Mouse (Mus musculus) heart, postnatal 14 days (tissue): Measurements from ENCODE around the gene Med9. TPM values are rescaled to one million over a fixed set of nuclear protein-coding genes. Genes with fewer than 3 reads are reported as not detected.

Source experiments
- DNase-seq, 2 experiments: peaks; one replicate each; pipeline ENCODE4 v3.0.0; 2021 to 2022
- intact Hi-C: fragments of 180-260 bp; cut with DNase I; formaldehyde crosslinking; loops from one replicate; pipeline ENCODE4 v1.15.1; 2025
- long read RNA-seq, 2 experiments: library from polyadenylated mRNA; stranded (forward); transcript quantifications; one replicate each; pipeline ENCODE4 v2.0.0; 2021
- total RNA-seq, 2 experiments: library from RNA; stranded (reverse); gene quantifications; 2 replicates each; pipeline ENCODE4 v1.2.3; 2021

Med9 gene
- total RNA-seq, result 10 to 100 TPM; 22.4 TPM
- long read RNA-seq, experiment 1, transcript Med9-201 (2 exons, 1,920 nt), result major isoform, 60 of 70 reads
- long read RNA-seq, experiment 1, partial matches to known transcripts, result 10 of 70 reads
- long read RNA-seq, experiment 1, other reads (novel, unspliced or antisense), result 0 of 70 reads
- long read RNA-seq, experiment 2, transcript Med9-201 (2 exons, 1,920 nt), result major isoform, 52 of 63 reads
- long read RNA-seq, experiment 2, partial matches to known transcripts, result 11 of 63 reads
- long read RNA-seq, experiment 2, other reads (novel, unspliced or antisense), result 0 of 63 reads

DNA sequence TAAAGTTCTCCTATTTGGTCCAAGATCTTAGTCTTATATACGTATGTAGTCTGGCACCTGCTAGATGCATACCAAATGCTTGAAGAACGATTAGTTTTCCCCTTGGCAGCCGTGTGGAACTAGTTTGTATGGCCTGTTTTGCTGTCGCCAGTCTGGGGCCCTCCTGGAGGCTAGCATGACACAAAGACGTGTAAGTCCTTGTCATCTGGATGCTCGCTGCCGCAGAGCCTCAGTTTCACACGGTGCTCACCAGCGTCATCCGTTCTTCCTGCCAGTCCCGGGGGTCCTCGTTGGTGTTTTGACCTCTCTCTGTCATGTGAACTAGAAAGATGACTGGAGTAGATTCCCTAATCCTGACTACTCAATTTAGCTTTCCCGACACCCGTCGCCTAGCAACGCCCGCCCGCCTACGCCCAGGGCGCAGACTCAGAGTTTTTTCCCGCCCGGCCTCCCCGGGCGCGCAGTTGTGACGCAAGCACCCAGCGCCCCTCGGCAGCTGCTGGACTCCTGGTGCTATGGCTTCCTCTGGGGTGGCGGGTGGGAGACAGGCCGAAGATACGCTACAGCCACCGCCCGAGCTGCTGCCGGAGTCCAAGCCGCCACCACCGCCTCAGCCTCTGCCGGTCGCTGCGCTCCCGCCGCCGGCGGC is at the start of gene Med9:
Gene Med9 (plus strand): TSS at position 455 of the 649 bp plus-strand sequence.
- intact Hi-C loops, result no loop called here
- DNase-seq, result peak; percentile 96 to 98

DNA sequence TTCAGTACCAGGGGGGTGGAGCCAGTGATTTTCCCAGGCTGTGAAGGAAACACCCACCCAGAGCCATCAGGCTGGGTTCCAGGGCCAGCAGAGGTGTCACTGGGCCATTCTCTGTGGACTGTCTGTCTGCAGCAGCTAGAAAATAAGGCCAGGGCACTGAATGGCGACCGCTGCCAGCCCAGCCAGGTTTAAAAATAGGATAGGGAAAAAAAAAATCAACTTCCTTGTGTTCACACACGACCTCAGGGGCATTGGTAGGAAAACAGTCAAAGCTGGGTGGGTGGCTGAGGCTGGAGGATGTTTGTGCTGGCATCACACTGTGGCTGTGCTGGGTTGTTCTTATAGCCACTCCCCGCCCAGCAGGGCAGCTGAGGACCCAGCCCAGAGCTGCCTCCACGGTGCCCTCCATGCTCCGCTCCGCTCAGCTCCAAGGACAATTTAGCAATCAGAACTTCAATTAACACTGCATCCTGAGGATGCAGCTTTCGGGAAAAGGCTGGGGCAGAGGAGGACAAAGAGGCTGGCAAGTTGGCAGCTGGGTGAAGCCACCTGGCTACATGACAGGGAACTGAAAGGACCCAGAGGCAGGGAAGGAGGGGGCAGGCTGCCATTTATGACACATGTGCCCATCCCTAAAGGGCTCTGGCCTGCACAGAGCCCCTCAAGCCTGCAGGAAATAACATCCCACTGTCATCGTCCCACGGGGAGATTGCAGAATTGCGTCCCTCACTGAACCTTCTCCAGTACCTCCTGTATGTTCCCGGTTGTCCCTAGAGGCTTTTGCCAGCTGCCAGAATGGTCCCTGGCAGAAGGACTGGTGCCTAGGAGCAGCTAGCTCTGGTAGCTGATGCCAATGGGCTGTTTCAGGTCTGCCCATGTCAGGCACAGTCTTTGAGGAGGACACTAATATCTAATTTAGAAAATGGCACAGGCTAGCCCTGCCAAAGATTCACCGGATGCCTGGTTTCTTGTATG is 48.0 kb upstream of the Med9 start:
- intact Hi-C loops, result loop anchor here (2.0 kb wide), 1 partner anchor 65 kb away; the partner anchor contains the start of gene Rasd1
- DNase-seq, result peak; percentile 52

GRCm38 (mm10) chr11:59900995-59901394 is 47.0 kb upstream of the Med9 start:
- no peak for DNase-seq
- intact Hi-C loops, result no loop called here

DNA sequence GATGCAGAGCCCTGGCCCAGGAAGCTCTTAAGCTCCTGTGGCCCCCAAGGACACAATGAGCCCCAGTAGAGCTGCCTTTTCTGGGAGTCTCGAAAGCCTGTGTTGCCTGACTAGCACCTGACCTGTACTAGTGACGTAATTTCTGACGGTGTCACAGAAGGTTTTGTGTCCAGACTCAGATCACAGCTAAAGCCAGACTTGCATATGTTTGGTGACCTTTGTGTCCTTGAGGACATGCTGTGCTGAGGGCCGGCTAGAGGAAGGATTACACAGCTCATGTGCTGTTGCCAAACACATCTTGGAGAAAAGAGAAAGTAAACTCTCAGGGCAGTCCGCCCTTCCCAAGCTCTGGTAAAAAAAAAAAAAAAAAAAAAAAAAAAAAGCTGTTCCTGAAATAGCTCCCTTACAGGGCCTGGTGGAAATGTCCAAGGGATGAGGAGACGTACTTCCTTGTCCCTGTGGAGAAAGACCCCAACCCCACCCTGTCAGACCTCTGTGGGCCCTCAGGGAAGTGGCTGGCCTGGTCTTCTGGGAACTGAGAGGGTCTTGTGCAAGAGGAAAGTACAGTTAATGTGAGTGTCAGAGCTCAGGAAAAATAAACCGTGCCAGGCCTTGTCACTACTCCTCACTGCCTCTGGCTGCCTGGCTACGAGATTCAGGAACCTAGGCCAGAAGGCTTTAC is 45.8 kb upstream of the Med9 start:
- intact Hi-C loops, result no loop called here
- peak; percentile 52 to 56 for DNase-seq

DNA sequence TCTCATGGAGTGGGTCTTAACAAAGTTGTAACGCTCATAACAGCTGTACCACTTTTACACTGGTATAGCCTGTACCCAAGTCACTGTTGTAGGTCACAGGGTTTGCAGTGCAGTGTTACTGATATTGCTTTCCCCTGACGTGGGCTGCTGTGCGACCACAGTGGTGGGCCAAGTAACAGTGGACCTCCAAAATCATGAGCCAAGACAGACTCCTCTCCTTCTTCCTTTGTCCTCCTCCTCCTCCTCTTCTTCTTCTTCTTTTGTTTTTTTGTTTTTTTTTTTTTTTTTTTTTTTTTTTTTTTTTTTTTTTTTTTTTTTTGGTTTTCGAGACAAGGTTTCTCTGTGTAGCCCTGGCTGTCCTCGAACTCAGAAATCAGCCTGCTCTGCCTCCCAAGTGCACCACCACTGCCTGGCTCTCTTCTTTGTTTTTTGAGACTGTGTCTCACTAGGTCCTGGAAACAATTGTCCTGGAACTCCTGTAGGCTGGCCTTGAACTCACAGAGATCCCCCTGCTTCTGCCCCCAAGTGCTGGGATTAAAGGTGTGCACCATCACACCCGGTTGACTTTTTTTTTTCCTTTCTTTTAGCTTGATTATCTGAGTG is 41.4 kb upstream of the Med9 start:
- DNase-seq, result no peak
- intact Hi-C loops, result no loop called here

- intact Hi-C loops, result no loop called here
- no peak for DNase-seq
Measured at GRCm38 (mm10) chr11:59908446-59908845, 39.6 kb upstream of the Med9 start.

- no peak for DNase-seq
- intact Hi-C loops, result no loop called here
Measured at GRCm38 (mm10) chr11:59910586-59910985, 37.4 kb upstream of the Med9 start.

DNA sequence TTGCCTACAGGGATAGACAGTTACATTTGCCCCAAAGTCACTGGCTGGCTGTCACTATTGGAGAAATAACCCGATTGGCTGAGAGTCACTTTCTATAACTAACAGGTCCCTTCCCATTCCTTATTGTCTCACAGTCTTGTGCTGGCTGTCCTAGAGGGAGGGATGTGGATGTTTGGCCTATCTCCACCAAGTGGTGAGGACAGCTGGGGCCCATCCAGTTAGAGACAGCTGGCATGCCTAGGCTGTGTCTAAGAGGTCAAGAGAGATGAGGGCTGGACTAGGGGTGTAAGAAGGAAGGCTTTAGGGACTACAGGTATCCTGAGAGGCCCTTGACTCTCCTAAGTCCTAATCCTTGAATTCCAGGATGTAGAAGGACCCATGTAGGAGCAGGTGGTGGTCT is 36.5 kb upstream of the Med9 start:
- DNase-seq, result no peak
- intact Hi-C loops, result no loop called here

DNA sequence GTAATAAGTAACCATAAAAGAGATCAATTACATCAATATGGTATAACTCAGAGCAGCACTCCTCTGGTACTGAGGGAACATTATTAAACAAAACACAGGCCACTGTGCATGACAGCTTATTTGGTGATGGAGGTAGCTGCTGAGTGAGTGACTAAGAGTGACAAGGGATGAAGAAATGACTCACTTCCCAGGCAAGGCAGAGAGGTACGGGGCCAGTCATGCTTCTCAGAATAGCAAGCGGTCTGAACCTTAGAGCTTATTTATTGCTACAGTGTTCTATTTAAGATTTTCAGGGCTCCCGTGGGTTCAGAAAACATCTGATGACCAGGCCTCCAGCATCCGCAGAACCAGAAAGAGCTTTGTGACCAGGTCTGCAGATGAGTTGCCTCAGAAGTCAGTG is 34.3 kb upstream of the Med9 start:
- no peak for DNase-seq
- intact Hi-C loops, result no loop called here

DNA sequence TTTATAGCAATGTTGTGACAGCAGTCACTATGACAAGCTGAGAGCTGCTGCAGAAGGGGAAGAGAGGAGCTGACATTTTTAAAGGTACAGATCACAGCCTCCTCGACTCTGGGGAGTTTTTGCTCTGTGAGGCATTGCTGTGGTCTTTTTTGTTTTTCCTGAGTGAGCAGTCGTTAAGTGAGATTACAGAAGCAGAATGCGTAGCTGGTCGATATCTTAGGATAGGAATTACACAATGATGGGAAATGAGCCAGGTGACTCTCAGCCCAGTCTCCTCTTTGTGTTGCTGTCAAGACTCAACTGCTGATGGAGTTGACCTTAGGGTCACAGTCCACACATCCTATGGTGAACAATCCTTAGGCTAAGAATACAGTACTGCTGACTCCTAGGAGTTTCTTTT is 30.0 kb upstream of the Med9 start:
- DNase-seq, result peak in 1 of 2 experiments; percentile 40
- intact Hi-C loops, result no loop called here

DNA sequence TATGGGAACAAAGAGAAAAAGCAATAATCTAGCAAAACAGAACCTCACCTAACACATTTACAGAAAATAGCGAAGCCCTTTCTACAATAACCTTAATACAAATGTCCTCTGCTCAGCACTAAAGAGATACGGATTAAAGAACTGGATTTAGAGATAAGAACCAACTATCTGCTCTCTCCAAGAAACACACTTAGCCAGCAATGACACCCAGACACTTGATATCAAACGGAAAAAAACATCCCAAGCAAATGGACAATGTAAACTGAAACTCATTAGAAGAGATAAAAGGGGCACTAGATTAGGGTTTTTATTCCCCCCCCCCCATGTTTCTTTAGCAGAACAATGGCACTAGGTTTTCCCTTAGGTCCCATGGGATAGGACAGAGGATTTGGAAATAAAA is 28.6 kb upstream of the Med9 start:
- intact Hi-C loops, result no loop called here
- DNase-seq, result no peak

DNA sequence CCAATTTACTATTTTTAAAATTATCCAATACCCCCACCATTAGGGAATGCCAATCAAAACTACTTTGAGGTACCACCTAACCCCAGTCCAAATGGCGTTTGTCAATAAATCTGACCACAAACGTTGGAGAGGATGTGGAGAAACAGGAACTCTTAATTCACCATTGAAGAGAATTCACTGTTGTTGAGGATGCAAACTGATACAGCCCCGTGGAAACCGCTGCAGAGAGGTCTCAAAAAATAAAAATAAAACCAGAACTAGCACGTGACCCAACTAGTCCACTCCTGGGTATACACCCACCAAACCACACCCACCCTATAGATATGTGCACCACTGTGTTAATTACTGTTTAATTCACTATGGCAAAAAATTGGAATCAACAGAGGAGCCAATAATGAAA is 27.7 kb upstream of the Med9 start:
- intact Hi-C loops, result no loop called here
- DNase-seq, result no peak

DNA sequence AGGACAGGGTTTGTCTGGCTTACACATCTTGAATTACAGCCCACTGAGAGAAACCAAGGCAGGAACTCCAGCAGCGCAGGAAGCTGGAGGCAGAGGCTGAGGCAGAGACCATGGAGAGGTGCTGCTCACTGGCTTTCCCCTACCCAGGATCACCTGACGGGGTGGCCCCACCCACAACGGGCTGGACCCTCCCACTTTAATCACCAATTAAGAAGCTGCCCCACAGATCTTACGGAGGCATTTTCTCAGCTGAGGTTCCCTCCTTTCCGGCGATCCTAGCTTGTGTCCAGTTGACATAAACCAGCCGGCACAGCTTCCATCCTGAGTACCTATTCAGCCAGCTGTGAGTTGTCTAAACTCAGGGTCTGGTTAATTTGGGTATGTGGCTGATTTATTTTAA is 26.7 kb upstream of the Med9 start:
- intact Hi-C loops, result no loop called here
- DNase-seq, result no peak

- DNase-seq, result no peak
- intact Hi-C loops, result no loop called here
Measured at GRCm38 (mm10) chr11:59930031-59930430, 18.0 kb upstream of the Med9 start.

DNA sequence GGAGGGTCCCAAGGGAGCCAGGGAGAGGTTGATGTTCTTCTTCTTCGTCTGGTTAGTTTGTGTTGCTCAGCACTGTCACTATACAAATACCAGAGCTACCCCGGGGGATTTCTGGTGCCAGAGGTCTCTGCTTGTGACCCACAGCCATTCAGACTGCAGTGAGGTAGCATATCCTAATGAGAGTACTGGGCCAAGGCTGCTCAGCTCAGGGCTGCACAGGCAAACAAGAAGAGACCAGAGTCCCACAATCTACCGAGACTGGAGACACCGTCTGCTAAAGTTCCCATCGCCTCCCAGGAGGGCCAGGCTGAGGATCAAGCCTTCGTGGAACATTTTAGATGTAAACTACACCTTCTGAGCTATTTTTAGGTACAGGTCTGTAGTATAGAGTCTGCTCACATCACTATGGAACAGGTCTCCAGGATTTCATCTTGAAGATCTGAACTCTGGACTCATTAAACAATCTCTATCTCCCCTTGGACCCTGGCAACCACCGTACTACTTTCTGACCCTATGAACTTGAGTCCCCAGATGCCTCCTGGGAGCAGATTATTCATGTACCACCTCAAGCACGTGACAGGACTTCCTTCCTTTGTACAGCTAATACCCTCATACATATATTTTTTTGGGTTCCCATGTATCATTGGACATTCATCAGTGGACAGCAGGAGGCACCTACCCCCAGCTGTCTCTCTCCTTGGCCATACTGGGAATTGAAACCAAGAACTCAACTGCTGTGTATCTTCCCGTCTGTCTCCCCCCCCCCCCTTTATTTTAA is 15.3 kb upstream of the Med9 start:
- intact Hi-C loops, result no loop called here
- no peak for DNase-seq

GRCm38 (mm10) chr11:59933943-59934342 is 14.1 kb upstream of the Med9 start:
- DNase-seq, result no peak
- intact Hi-C loops, result no loop called here

GRCm38 (mm10) chr11:59937023-59937422 is 11.0 kb upstream of the Med9 start:
- no peak for DNase-seq
- intact Hi-C loops, result no loop called here

DNA sequence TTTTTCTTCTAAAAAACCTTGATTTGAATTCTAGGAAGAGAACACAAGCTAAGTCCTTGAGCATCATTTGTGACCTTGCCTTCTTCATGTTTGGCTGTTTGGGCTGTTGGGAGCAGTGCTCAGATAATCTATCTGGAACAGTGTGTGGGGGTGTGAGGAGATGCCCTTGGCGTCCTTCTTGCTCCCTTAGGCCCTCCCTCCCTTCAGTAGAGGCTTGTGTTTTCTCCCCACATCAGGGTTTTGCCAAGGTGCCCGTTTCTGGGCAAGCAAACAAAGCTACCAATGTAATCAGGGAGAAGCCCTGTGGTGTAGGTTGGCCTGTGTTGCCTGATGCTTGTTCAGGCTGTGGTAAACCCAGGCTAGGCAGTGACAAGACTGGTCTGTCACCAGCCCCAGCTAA is 10.4 kb upstream of the Med9 start:
- intact Hi-C loops, result no loop called here
- no peak for DNase-seq

DNA sequence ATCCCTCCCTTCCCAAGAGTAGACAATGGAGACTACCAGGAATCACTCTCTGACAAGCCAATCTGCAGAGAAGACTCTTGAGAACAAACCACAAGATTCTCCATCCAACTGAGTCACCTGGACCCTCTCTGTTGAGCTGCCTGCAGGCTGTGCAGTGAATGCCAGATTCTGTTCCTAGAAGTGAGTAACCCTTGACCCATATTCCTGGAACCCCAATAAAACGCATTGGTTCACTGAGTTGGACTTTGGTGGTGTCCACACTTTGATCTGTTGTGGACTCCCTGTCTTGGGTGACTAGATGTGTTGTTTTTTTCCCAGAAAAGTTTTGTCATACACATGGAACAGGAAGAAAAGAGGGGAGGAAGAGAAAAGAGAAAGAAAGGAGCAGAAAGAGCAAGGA is 8.2 kb upstream of the Med9 start:
- intact Hi-C loops, result no loop called here
- no peak for DNase-seq
